Mouse (Mus musculus): ENCODE data around the gene Cic. TPM values are rescaled to one million over a fixed set of nuclear protein-coding genes. Genes with fewer than 3 reads are reported as not detected.

Gene Cic
- polyA plus RNA-seq, 1 experiment from 2014 or later: 42.4 TPM

- Histone ChIP-seq H3K27me3 (no peaks in the 10 kb centered on the region), H3K9me3 (replicated peaks) (no peaks in the 10 kb centered on the region), H3K27ac (0 out of 2 replicates have a peak overlapping the region, but pooled peaks have one; percentile 13), H3K36me3 (peaks cover 74% of the 10 kb centered on the region), H3K4me1 (peaks cover 30% of the 10 kb centered on the region), H3K4me2 (replicated peaks) (no peak overlapping the region), H3K9ac (no peak overlapping the region), H3K4me3 (no peak overlapping the region)
- ATAC-seq (ENCODE audit: low FRiP score): no peak
- 79% methylated on average over 10 of the region's 10 CpGs for WGBS
Observed at GRCm38 (mm10) chr7:25293191-25293739, 25.8 kb downstream of the Cic start.

GRCm38 (mm10) chr7:25294495-25294894, 27.0 kb downstream of the Cic start:
- Histone ChIP-seq H3K27me3 (no peaks in the 10 kb centered on the region), H3K36me3 (peaks cover 62% of the 10 kb centered on the region), H3K4me1 (peaks cover 33% of the 10 kb centered on the region), H3K27ac (no peak overlapping the region), H3K9me3 (replicated peaks) (no peaks in the 10 kb centered on the region), H3K4me2 (replicated peaks) (no peak overlapping the region), H3K4me3 (no peak overlapping the region), H3K9ac (no peak overlapping the region)
- no peak for ATAC-seq (ENCODE audit: low FRiP score)
- 90% methylated on average over 4 of the region's 4 CpGs for WGBS

- Histone ChIP-seq H3K4me3 (peak overlapping the region; percentile 86; the same call in 1 of the 2 replicates), H3K27me3 (no peaks in the 10 kb centered on the region), H3K4me1 (peaks cover 33% of the 10 kb centered on the region), H3K27ac (no peak overlapping the region), H3K9me3 (replicated peaks) (no peaks in the 10 kb centered on the region), H3K4me2 (replicated peaks) (peak overlapping the region; percentile 72), H3K36me3 (peaks cover 55% of the 10 kb centered on the region), H3K9ac (no peak overlapping the region)
- ATAC-seq (ENCODE audit: low FRiP score): no peak
- 88% methylated on average over 12 of the region's 12 CpGs for WGBS
Observed at GRCm38 (mm10) chr7:25294960-25295722, 27.6 kb downstream of the Cic start.

- peak overlapping the region; percentile 72 for H3K4me2 ChIP-seq (replicated peaks)
- H3K4me1 ChIP-seq: peaks cover 30% of the 10 kb centered on the region
- H3K27me3 ChIP-seq: no peaks in the 10 kb centered on the region
- no peaks in the 10 kb centered on the region for H3K9me3 ChIP-seq (replicated peaks)
- 2% methylated on average over 21 of the region's 21 CpGs for WGBS
- H3K9ac ChIP-seq: peak overlapping the region; percentile 94
- peaks cover 37% of the 10 kb centered on the region for H3K36me3 ChIP-seq
- ATAC-seq (ENCODE audit: low FRiP score): no peak; the same call in 1 of the 2 replicates
- peak overlapping the region; percentile 86 for H3K4me3 ChIP-seq
- peak overlapping the region; percentile 99 for H3K27ac ChIP-seq
Observed at GRCm38 (mm10) chr7:25296945-25297453, 29.5 kb downstream of the Cic start.

GRCm38 (mm10) chr7:25297454-25298325, 30.2 kb downstream of the Cic start, which contains the start of gene Pafah1b3:
Pafah1b3 (minus strand) TSS chr7:25297986.
- H3K4me1 ChIP-seq: peaks cover 25% of the 10 kb centered on the region
- H3K27ac ChIP-seq: peak within 1 kb of the TSS; percentile 99
- H3K4me2 ChIP-seq (replicated peaks): peak within 1 kb of the TSS; percentile 72
- peak within 1 kb of the TSS; percentile 86 for H3K4me3 ChIP-seq
- H3K9ac ChIP-seq: peak within 1 kb of the TSS; percentile 94
- H3K9me3 ChIP-seq (replicated peaks): no peaks in the 10 kb centered on the region
- H3K36me3 ChIP-seq: peaks cover 30% of the 10 kb centered on the region
- peak; percentile 95 for ATAC-seq (ENCODE audit: low FRiP score)
- no peaks in the 10 kb centered on the region for H3K27me3 ChIP-seq
- WGBS: under 1% methylated on average over 52 of the region's 52 CpGs

GRCm38 (mm10) chr7:25301063-25301462, 33.6 kb downstream of the Cic start, which contains the start of gene Prr19:
Prr19 (plus strand) TSS chr7:25301411.
- Histone ChIP-seq H3K9me3 (replicated peaks) (no peaks in the 10 kb centered on the region), H3K9ac (no peak within 1 kb of the TSS), H3K4me2 (replicated peaks) (no peak within 1 kb of the TSS), H3K27ac (no peak within 1 kb of the TSS), H3K36me3 (no peaks in the 10 kb centered on the region), H3K4me1 (peaks cover 21% of the 10 kb centered on the region), H3K27me3 (no peaks in the 10 kb centered on the region), H3K4me3 (no peak within 1 kb of the TSS)
- WGBS: 53% methylated on average over 19 of the region's 19 CpGs
- ATAC-seq (ENCODE audit: low FRiP score): 0 out of 2 replicates have a peak, but pooled peaks have one; percentile 3

- no peak overlapping the region for H3K4me3 ChIP-seq
- no peak overlapping the region for H3K9ac ChIP-seq
- ATAC-seq (ENCODE audit: low FRiP score): no peak
- no peaks in the 10 kb centered on the region for H3K9me3 ChIP-seq (replicated peaks)
- H3K4me1 ChIP-seq: peaks cover 12% of the 10 kb centered on the region
- WGBS: 65% methylated on average over 9 of the region's 9 CpGs
- no peak overlapping the region for H3K4me2 ChIP-seq (replicated peaks)
- H3K27me3 ChIP-seq: peaks cover 11% of the 10 kb centered on the region
- H3K36me3 ChIP-seq: no peaks in the 10 kb centered on the region
- H3K27ac ChIP-seq: no peak overlapping the region
Observed at GRCm38 (mm10) chr7:25303003-25303684, 35.6 kb downstream of the Cic start.

- 73% methylated on average over 3 of the region's 3 CpGs for WGBS
Observed at GRCm38 (mm10) chr7:25303685-25304006, 36.1 kb downstream of the Cic start.

GRCm38 (mm10) chr7:25305481-25305880, 38.0 kb downstream of the Cic start:
- peaks cover 7% of the 10 kb centered on the region for H3K4me1 ChIP-seq
- H3K36me3 ChIP-seq: no peaks in the 10 kb centered on the region
- H3K4me2 ChIP-seq (replicated peaks): peak overlapping the region; percentile 93
- H3K4me3 ChIP-seq: peak overlapping the region; percentile 60
- peaks cover 17% of the 10 kb centered on the region for H3K27me3 ChIP-seq
- H3K9ac ChIP-seq: peak overlapping the region; percentile 83
- peak; percentile 36; the same call in 1 of the 2 replicates for ATAC-seq (ENCODE audit: low FRiP score)
- 2% methylated on average over 2 of the region's 2 CpGs for WGBS
- H3K27ac ChIP-seq: peak overlapping the region; percentile 87
- H3K9me3 ChIP-seq (replicated peaks): no peaks in the 10 kb centered on the region

More at GRCm38 (mm10) chr7:25303685-25304006, 36.1 kb downstream of the Cic start:
- H3K9me3 ChIP-seq (replicated peaks): no peaks in the 10 kb centered on the region
- H3K36me3 ChIP-seq: no peaks in the 10 kb centered on the region
- H3K27me3 ChIP-seq: peaks cover 16% of the 10 kb centered on the region
- H3K4me3 ChIP-seq: no peak overlapping the region
- H3K4me2 ChIP-seq (replicated peaks): no peak overlapping the region
- H3K9ac ChIP-seq: no peak overlapping the region
- peaks cover 7% of the 10 kb centered on the region for H3K4me1 ChIP-seq
- no peak for ATAC-seq (ENCODE audit: low FRiP score)
- no peak overlapping the region for H3K27ac ChIP-seq

- 0% methylated on average over 47 of the region's 47 CpGs for WGBS
- H3K36me3 ChIP-seq: no peaks in the 10 kb centered on the region
Observed at GRCm38 (mm10) chr7:25305956-25306613, 38.6 kb downstream of the Cic start, which contains the start of gene Tmem145. Tmem145 (plus strand) TSS chr7:25306106.

GRCm38 (mm10) chr7:25306614-25306996, 39.1 kb downstream of the Cic start:
- Histone ChIP-seq H3K27me3 (peaks cover 24% of the 10 kb centered on the region), H3K36me3 (no peaks in the 10 kb centered on the region), H3K4me2 (replicated peaks) (peak overlapping the region; percentile 93), H3K9me3 (replicated peaks) (no peaks in the 10 kb centered on the region), H3K9ac (peak overlapping the region; percentile 83), H3K4me3 (peak overlapping the region; percentile 60), H3K4me1 (peaks cover 7% of the 10 kb centered on the region), H3K27ac (peak overlapping the region; percentile 87; the same call in 1 of the 2 replicates)
- 0 out of 2 replicates have a peak, but pooled peaks have one; percentile 35 for ATAC-seq (ENCODE audit: low FRiP score)
- WGBS: 40% methylated on average over 2 of the region's 2 CpGs

More at GRCm38 (mm10) chr7:25305956-25306613, 38.6 kb downstream of the Cic start, which contains the start of gene Tmem145:
- Histone ChIP-seq H3K27ac (peak within 1 kb of the TSS; percentile 87), H3K4me1 (peaks cover 7% of the 10 kb centered on the region), H3K27me3 (peaks cover 19% of the 10 kb centered on the region), H3K4me2 (replicated peaks) (peak within 1 kb of the TSS; percentile 93), H3K9me3 (replicated peaks) (no peaks in the 10 kb centered on the region), H3K4me3 (peak within 1 kb of the TSS; percentile 60), H3K9ac (peak within 1 kb of the TSS; percentile 83)
- peak; percentile 78 for ATAC-seq (ENCODE audit: low FRiP score)
